Mouse (Mus musculus) liver (tissue): ENCODE results near the gene Tpcn2.
A peak's percentile ranks its signal among the peaks of the same experiment; 100 is the strongest.

ENCODE experiments used
- DNase-seq: peaks from one replicate; pipeline ENCODE4 v3.0.0-alpha.2; 2020; ENCODE audit warnings: mixed read lengths

The Tpcn2 gene

GRCm38 (mm10) chr7:145283487-145284187, at the start of gene Tpcn2:
Gene Tpcn2, minus strand, starts transcription at chr7:145284011.
- DNase-seq, result peak; percentile 91

GRCm38 (mm10) chr7:145332376-145333041, 48.7 kb upstream of the Tpcn2 start:
- DNase-seq, result peak; percentile 55

- DNase-seq, result no peak
Observed at GRCm38 (mm10) chr7:145330641-145331040, 46.8 kb upstream of the Tpcn2 start.

- no peak for DNase-seq
Observed at GRCm38 (mm10) chr7:145329982-145330381, 46.2 kb upstream of the Tpcn2 start.

- DNase-seq, result no peak
Observed at GRCm38 (mm10) chr7:145325697-145326096, 41.9 kb upstream of the Tpcn2 start.

- no peak for DNase-seq
Observed at GRCm38 (mm10) chr7:145323607-145324006, 39.8 kb upstream of the Tpcn2 start.

- DNase-seq, result no peak
Observed at GRCm38 (mm10) chr7:145319481-145319880, 35.7 kb upstream of the Tpcn2 start.

GRCm38 (mm10) chr7:145317522-145317921, 33.7 kb upstream of the Tpcn2 start:
- no peak for DNase-seq

- DNase-seq, result no peak
Observed at GRCm38 (mm10) chr7:145314785-145315411, 31.1 kb upstream of the Tpcn2 start, which contains the start of gene Mrgprd. Gene Mrgprd, plus strand, starts transcription at chr7:145314835.

GRCm38 (mm10) chr7:145312137-145312536, 28.3 kb upstream of the Tpcn2 start:
- DNase-seq, result no peak

- DNase-seq, result no peak
Observed at GRCm38 (mm10) chr7:145310526-145310925, 26.7 kb upstream of the Tpcn2 start.

GRCm38 (mm10) chr7:145309877-145310276, 26.1 kb upstream of the Tpcn2 start:
- DNase-seq, result no peak

GRCm38 (mm10) chr7:145308866-145309265, 25.1 kb upstream of the Tpcn2 start:
- DNase-seq, result no peak

- DNase-seq, result no peak
Observed at GRCm38 (mm10) chr7:145308061-145308675, 24.4 kb upstream of the Tpcn2 start.

GRCm38 (mm10) chr7:145307636-145308035, 23.8 kb upstream of the Tpcn2 start:
- DNase-seq, result no peak

GRCm38 (mm10) chr7:145304153-145304552, 20.3 kb upstream of the Tpcn2 start:
- DNase-seq, result no peak

- peak; percentile 80 for DNase-seq
Observed at GRCm38 (mm10) chr7:145302488-145303285, 18.9 kb upstream of the Tpcn2 start.

- no peak for DNase-seq
Observed at GRCm38 (mm10) chr7:145301341-145302005, 17.7 kb upstream of the Tpcn2 start.

- DNase-seq, result no peak
Observed at GRCm38 (mm10) chr7:145301008-145301340, 17.2 kb upstream of the Tpcn2 start.

- no peak for DNase-seq
Observed at GRCm38 (mm10) chr7:145300321-145301007, 16.7 kb upstream of the Tpcn2 start, which contains the start of gene Mrgprf. Gene Mrgprf, plus strand, starts transcription at chr7:145300828.

- DNase-seq, result no peak
Observed at GRCm38 (mm10) chr7:145299562-145300320, 15.9 kb upstream of the Tpcn2 start.
